Mouse (Mus musculus) liver, postnatal 0 days (tissue): Measurements from ENCODE around the gene Tnpo1.

Experiments
- CTCF ChIP-seq: sonication (generic); IDR thresholded peaks from 2 replicates; pipeline ENCODE4 v1.5.1; 2016; ENCODE audit warnings: antibody characterized with exemption, low read depth
- EP300 ChIP-seq: IDR thresholded peaks from 2 replicates; pipeline ENCODE4 v1.6.1; 2016; ENCODE audit warnings: antibody characterized with exemption, low read depth, mild to moderate bottlenecking

DNA sequence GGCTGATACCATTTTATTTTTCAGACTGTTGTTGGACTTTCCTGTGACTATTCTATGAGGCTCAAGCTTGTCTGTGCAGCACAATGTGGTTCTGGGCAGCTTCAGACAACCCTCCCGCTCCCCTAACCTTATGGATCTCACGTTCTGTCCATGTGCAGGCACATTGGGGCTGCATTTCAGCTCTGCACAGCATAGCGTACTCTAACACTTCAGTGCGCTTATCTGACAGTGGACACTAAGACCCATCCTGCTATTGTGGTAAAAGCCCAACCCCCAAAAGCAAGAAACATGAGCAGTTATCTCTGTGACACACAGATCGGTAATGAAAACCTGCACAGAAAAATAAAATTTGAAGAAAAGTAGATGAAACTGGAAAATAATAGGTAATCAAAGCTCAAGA, 90.4 kb downstream of the Tnpo1 start:
- TF ChIP-seq CTCF, result no peak
- no peak for TF ChIP-seq EP300
